Mouse (Mus musculus): Measurements from ENCODE around the gene Btnl1. TPM values are rescaled to one million over a fixed set of nuclear protein-coding genes. Genes with fewer than 3 reads are reported as not detected.

The Btnl1 gene
- total and polyA plus RNA-seq, 3 experiments = not detected

DNA sequence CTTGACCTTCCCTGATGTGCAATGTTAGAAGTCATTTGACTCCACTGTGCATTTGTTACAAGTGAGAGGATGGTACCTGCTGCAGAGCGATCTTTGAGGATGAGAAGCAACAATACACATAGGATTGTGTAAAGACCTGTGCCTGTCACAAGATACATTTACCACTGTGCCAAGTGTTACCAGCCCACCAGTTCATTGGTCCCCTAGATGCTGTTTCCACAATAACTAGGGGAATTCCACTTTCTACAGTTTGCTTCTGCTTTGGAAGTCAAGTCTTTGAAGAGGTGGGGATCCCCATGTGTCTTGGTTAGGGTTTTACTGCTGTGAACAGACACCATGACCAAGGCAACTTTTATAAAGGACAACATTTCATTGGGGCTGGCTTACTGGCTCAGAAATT is 45.7 kb upstream of the Btnl1 start:
- Histone ChIP-seq H3K9ac (ENCODE audit: insufficient read depth, low read depth) (no peak overlapping the region), H3K9me3 (replicated peaks; ENCODE audit: low read length) (peaks cover 9% of the 10 kb centered on the region), H3K27me3 (replicated peaks) (no peaks in the 10 kb centered on the region), H3K79me2 (replicated peaks; ENCODE audit: control insufficient read depth, extremely low read depth, insufficient read depth, poor library complexity, severe bottlenecking) (no peaks in the 10 kb centered on the region), H3K36me3 (replicated peaks in 1 of 2; ENCODE audit: control insufficient read depth in 1 of 2, insufficient read depth in 1 of 2, low read length in 1 of 2) (peaks cover 16 to 48% of the 10 kb centered on the region in 2 experiments), H3K4me3 (replicated peaks in 1 of 3; ENCODE audit: low read depth in 2 of 3, low read length in 2 of 3, poor library complexity in 1 of 3) (no peak overlapping the region), H3K4me2 (ENCODE audit: insufficient read depth, low read depth, poor library complexity, severe bottlenecking) (no peak overlapping the region), H3K4me1 (ENCODE audit: control insufficient read depth in 1 of 2, insufficient read depth in 2 of 2) (peaks cover 15 to 60% of the 10 kb centered on the region in 2 experiments), H3K27ac (ENCODE audit: insufficient read depth, low read depth) (peak overlapping the region; percentile 62)
- in situ Hi-C loops (cut with MboI; ENCODE audit: low pct_ligation_motif_present, low pct_unique_long_range_greater_than_20kb, low sequenced_read_pairs) (no loop called here), dilution Hi-C loops (cut with MboI; ENCODE audit: extremely low pct_ligation_motif_present, extremely low pct_unique_long_range_greater_than_20kb, low sequenced_read_pairs) (no loop called here)
- TF ChIP-seq TCF12 (IDR thresholded peaks at IDR 0.05; ENCODE audit: low read depth, low read length) (peak; percentile 17; the same call in 1 of the 2 replicates), PAX5 (IDR thresholded peaks at IDR 0.05; ENCODE audit: low read length) (no peak), ETS1 (conservative IDR thresholded peaks at IDR 0.05; ENCODE audit: low read depth, low read length) (no peak; the same call in 1 of the 2 replicates), EP300 (IDR thresholded peaks at IDR 0.05; ENCODE audit: low read length) (0 out of 2 replicates have a peak, but pooled peaks have one; percentile 38), E2F4 (IDR thresholded peaks at IDR 0.05; ENCODE audit: insufficient replicate concordance, low read depth, low read length) (no peak), RAD21 (IDR thresholded peaks at IDR 0.05; ENCODE audit: low read depth, low read length) (no peak), BHLHE40 (IDR thresholded peaks at IDR 0.05; ENCODE audit: low read depth, low read length) (peak; percentile 83), NELFE (IDR thresholded peaks at IDR 0.05; ENCODE audit: low read depth, low read length) (no peak), HCFC1 (IDR thresholded peaks at IDR 0.05; ENCODE audit: low read depth, low read length) (no peak), POLR2A (IDR thresholded peaks at IDR 0.05; ENCODE audit: low read depth, low read length) (no peak), MAX (IDR thresholded peaks at IDR 0.05; ENCODE audit: low read length) (0 out of 2 replicates have a peak, but pooled peaks have one; percentile 33), MEF2A (IDR thresholded peaks at IDR 0.05; ENCODE audit: borderline replicate concordance, low read depth, low read length) (no peak)
- no peak for DNase-seq (ENCODE audit: extremely low read depth)

DNA sequence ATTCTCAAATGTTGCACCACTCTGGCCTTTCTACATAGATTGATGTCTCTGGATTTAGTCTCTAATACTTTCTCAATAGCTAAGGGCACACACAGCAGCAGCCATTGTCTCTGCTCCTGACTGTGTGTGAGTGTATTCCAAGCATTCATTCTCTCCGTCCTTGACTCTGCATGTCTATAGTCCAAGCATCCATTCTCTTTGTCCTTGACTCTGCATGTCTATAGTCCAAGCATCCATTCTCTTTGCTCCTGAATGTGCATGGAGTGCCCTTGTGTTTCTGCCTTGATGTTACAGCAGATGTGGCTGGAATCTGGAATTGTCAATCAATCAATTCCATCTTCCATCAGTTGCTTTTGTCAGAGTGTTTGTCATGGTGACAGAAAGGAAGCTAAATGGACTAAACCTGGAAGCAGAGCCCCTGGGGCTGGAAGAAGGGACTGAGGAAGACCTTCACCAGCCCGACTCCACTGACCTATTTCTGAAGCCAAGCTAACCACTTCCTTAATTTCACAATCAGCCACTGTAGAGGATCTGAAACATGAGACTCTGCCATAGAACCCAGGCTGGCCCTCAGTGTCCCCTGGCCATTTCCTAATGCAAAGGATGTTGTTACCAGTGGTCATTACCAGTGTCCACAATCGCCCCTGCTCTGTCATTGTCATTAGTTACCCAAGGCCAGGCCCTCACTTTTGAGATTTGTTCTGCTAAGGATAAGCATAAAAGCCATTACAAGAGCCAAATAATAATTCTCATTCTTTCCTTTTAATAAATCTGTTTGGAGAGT is 36.1 kb upstream of the Btnl1 start:
- in situ Hi-C loops (cut with MboI; ENCODE audit: low pct_ligation_motif_present, low pct_unique_long_range_greater_than_20kb, low sequenced_read_pairs) = no loop called here
- peaks cover 19 to 45% of the 10 kb centered on the region in 2 experiments for H3K4me1 ChIP-seq (ENCODE audit: control insufficient read depth in 1 of 2, insufficient read depth in 2 of 2)
- no peak for DNase-seq (ENCODE audit: extremely low read depth)

More for the DNA sequence above, 36.1 kb upstream of the Btnl1 start:
- Histone ChIP-seq H3K79me2 (replicated peaks; ENCODE audit: control insufficient read depth, extremely low read depth, insufficient read depth, poor library complexity, severe bottlenecking) (peaks cover 18% of the 10 kb centered on the region), H3K9ac (ENCODE audit: insufficient read depth, low read depth) (no peak overlapping the region), H3K4me3 (replicated peaks in 1 of 3; ENCODE audit: low read depth in 2 of 3, low read length in 2 of 3, poor library complexity in 1 of 3) (no peak overlapping the region), H3K27ac (ENCODE audit: insufficient read depth, low read depth) (no peak overlapping the region), H3K4me2 (ENCODE audit: insufficient read depth, low read depth, poor library complexity, severe bottlenecking) (no peak overlapping the region), H3K9me3 (replicated peaks; ENCODE audit: low read length) (no peaks in the 10 kb centered on the region), H3K36me3 (replicated peaks in 1 of 2; ENCODE audit: control insufficient read depth in 1 of 2, insufficient read depth in 1 of 2, low read length in 1 of 2) (peaks cover 26 to 84% of the 10 kb centered on the region in 2 experiments), H3K27me3 (replicated peaks) (no peaks in the 10 kb centered on the region)
- dilution Hi-C loops (cut with MboI; ENCODE audit: extremely low pct_ligation_motif_present, extremely low pct_unique_long_range_greater_than_20kb, low sequenced_read_pairs) = no loop called here
- 0 out of 2 replicates have a peak, but pooled peaks have one; percentile 47 for TF ChIP-seq ZMIZ1 (IDR thresholded peaks at IDR 0.05; ENCODE audit: low read depth, low read length)
- TF ChIP-seq ELF1 (IDR thresholded peaks at IDR 0.05; ENCODE audit: low read depth, low read length) = 0 out of 2 replicates have a peak, but pooled peaks have one; percentile 12
- no peak for TF ChIP-seq ZNF384 (IDR thresholded peaks at IDR 0.05; ENCODE audit: low read depth, low read length)
- TF ChIP-seq USF2 (conservative IDR thresholded peaks at IDR 0.05; ENCODE audit: low read depth, low read length) = no peak
- peak; percentile 68 for TF ChIP-seq EP300 (IDR thresholded peaks at IDR 0.05; ENCODE audit: low read length)
- no peak for TF ChIP-seq MYC (IDR thresholded peaks at IDR 0.05; ENCODE audit: low read depth, low read length)
- TF ChIP-seq POLR2AphosphoS2 (IDR thresholded peaks at IDR 0.05; ENCODE audit: low read depth, low read length) = peak; percentile 65
